Mouse (Mus musculus) pancreas, adult 10 weeks (tissue): Measurements from ENCODE around the gene Prr36. TPM values are rescaled to one million over a fixed set of nuclear protein-coding genes. Genes with fewer than 3 reads are reported as not detected.

Experiments used
- polyA plus RNA-seq: library from polyadenylated mRNA; stranded (reverse); fragments of 350-450 nt; fragmentation: Illumina TruSeq; extraction: RNeasy Lipid Tissue Mini Kit (QIAGEN cat#74804); gene quantifications from one replicate; pipeline ENCODE4 v1.2.3, GENCODE M21; 2015; ENCODE audit warnings: low read depth, low replicate concordance; ENCODE audit not compliant: insufficient read depth

Gene Prr36
- 0.17 TPM for polyA plus RNA-seq

DNA sequence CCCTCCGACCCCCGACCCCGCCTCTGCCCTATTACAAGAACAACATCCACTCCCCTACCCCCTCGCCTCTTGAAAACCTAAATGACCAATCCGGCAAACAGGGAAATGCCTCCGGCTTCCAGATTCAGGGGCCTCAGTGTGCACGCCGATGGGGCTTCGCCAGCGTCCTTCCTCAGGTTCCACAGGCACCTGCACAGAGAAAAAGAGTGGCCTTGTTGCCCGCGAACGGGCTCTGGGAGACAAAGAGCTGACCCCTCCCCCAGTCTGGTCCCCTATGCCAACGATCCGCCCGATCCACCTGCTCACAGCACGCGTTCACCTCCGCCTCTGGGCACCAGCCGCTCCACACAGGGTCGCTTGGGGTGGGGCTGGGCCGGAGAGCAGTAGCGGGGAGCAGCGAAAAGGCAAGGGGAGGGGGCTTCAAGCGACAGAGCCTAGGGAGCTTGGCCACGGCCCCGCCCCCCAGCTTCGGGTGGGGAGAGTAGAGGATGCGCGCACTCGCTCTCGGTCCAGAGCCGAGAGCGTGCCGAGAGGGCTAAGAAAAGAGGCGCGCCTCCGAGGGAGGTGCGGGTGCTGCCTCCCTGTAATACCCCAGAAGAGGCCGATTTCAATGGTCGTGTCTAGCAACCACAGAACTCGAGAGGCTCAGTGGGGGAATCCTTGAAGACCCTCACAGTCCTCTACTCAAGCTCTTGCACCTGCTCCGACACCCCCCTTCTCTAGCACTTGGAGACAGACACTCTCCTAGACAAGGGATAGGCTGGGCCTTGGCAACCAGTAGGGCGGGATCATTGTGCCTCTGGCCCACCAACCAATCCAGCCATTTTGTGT is at the start of gene Prr36:
Prr36 (minus strand) TSS at position 669 of the 831 bp plus-strand sequence.

DNA sequence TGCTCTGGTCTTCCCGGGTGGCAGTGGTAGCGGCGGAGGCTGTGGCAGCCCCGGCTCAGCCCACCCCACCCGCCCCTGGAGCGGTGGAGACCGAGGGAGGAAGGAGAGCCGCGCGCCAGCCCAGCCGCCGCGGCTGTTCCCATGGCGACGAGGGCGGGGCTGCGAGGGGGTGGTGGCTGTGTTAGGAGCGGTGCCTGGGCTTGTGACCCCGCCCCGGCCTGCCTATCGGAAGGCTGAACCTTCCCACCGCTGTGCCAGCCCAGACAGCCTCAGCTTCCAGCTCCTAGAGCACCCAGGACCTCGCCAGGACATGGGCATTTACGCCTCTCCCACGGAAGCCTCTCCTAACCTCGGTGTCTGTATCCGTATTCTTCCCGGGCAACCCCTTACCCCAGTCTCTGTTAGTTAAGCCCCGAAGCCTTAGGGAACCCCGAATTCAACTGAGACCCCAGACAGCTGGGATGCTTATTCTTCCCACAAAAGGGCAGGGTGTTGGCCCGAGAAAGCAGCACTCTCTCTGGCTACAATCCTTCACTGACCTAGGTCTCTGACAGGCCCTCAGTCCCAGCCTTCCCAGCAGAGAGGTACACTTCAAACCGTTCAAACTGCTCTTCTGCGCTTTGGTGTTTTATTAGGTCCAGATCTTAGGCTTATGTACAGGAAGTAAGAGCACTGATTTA is 42.0 kb upstream of the Prr36 start, which contains the start of gene Ctxn1:
Ctxn1 (minus strand) TSS at position 150 of the 680 bp plus-strand sequence.

DNA sequence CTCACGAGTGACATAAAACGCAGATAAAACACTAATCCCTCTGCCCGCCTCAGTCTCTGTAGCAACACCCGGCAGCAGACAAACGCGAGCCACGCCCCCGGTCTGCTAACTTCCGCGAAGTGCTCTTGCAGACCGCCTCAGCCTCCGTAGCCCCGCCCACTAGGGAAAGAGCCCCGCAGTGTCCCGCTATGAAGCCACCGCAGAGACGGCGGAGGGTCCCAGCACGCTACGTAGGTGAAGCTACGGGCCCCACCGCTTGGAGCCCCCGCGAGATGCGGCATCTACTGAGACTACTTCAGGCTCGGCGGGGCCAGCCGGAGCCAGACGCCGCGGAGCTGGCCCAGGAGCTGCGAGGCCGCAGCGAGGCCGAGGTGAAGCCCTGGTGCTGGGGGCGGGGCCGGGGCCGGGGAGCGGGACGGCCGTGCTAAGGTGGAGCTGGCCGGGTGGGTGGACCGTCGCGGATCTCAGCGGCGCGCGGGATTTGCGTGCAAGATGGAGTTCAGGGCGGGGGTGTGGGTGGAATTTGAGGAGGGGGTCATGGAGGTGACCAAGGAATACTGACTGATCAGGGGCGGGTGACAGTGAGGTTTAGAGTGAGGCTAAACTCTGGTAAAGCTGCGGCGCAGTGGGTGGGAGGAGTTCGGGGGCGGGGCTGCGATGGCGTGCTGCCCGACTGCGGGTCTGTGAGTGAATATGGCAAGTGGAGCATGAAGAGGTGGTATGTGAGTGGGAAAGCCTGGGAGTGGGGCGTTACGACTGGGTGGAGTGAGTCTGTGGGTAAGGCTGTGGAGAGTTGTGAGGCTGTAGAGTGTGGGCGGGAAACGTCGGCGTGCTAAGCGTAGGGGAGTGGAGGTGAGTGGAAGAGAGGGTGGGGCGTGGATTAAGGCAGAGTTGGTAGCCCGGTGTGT is 35.9 kb upstream of the Prr36 start, which contains the start of gene Snapc2:
Snapc2 (plus strand) TSS at position 147 of the 908 bp plus-strand sequence.

DNA sequence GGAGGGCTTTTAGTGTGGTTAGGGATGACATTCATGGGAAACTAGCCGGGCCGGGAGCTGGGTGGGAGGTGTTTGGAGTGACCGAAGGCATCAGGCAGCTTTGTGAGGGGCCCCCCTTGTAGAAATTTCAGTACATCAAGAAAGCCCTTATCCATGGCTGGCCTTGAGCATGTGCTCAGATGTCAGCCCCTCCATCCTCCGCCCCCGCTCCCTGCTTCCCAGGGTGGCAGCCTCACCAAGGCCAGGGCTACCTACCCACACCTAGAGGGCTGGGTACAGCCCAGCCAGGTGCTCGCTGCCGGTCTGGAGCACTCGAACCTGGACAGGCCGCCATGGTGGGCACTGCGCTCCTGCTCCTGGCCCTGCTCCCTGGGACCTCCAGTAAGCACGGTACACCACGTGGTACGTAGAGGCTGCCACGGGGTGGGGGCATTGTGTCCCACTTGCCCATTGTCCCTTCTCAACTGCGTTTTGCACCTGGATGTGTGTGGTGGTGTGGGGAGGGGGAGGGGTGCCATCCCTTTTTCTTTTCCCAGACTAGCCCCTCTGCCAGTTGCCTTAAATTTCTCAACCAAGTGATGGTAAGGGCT is 30.8 kb upstream of the Prr36 start, which contains the start of gene Tgfbr3l:
Tgfbr3l (plus strand) TSS at position 264 of the 590 bp plus-strand sequence.

GRCm38 (mm10) chr8:4238434-4239192 is 21.4 kb upstream of the Prr36 start, which contains the start of the genes Map2k7 and Gm49320:
TSS of gene Map2k7 (plus strand) at chr8:4238740.
TSS of gene Gm49320 (plus strand) at chr8:4238865.

DNA sequence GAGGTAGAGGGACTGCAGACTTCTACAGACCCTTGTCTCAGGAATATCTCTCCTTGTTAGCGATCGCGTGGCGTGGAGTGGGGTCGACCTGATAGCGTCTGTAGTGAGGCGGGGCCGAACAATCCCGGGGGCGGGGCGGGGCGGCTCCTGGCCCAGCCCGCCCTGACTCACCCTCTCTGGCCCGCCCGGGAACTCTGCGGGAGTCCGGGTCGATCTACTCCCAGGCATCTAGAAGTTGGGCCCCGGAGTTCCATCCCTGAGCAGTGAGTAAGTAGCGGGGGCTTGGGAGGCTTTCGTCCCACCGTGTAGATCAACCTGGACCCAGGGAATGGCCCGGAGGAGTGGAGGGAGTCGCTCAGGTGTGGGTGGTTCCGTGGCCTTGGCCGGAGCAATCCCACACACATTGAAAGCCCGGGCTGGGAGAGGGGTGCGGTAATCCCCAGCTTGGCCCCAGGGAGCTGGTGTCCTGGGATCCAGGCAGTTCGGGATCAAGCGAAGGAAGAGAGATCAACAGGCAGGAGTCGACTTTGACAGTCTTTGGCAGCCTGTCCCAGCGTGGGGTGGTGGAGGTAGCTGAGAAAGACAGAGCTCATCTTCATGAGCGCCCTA is 9.6 kb upstream of the Prr36 start, which contains the start of gene Lrrc8e:
Lrrc8e (plus strand) TSS at position 89 of the 609 bp plus-strand sequence.

DNA sequence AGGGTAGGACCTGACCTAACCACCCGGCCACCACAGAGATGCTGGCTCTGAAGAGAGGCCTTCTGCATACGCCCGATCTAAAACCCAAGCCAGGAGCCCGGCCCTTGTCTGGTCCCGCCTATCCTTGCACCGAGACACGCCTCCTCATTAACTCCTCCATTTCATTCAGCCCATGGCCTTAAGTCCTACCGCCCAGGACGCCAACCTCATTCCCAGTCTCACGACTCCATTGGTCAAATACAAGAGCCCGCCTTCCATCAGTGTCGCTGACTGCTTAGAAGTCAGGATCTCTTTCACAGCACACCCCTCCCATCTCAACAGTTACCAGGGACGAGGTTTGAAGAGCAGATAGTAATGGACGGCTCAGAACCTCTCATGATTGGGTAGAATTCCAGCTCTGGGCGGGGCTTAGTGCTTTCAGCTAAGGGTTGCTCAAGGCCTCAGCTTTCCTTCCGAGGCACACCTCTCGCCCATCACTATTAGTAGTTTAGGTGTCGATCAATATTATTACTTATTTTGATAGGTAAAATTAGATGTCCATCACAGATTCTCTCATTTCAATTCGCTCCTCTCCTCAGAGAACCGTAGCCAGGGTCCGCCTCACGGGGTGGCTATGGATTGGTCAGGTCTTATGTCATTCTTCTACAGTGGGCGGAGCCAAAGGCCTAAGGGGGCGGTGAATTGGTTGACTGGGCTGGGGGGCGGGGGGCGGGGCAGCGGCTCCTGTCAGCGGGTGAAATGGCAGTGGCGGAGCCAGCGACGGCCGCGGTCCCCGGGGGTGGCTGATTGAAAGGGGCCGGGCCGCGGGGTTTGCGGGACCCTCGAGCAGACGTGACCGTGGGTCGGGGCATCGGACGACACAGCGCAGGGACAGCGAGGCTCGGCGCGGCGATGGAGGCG is 51.2 kb downstream of the Prr36 start, which contains the start of gene Evi5l:
Evi5l (plus strand) TSS at position 716 of the 900 bp plus-strand sequence.

Other genes with a start within 250 kb of the Prr36 start
- 7.1 TPM for gene Cd209f, start 111.6 kb downstream of the Prr36 start, polyA plus RNA-seq
- 3.0 TPM for gene Cd209g, start 83.4 kb downstream of the Prr36 start, polyA plus RNA-seq
- gene Evi5l, start 50.9 kb downstream of the Prr36 start, polyA plus RNA-seq: 5.1 TPM
- gene Lrrc8e, start 9.4 kb upstream of the Prr36 start, polyA plus RNA-seq: 0.74 TPM
- 22.8 TPM for gene Map2k7, start 21.3 kb upstream of the Prr36 start, polyA plus RNA-seq
- gene Gm49320, start 21.4 kb upstream of the Prr36 start, polyA plus RNA-seq: not detected
- 6.2 TPM for gene Tgfbr3l, start 30.8 kb upstream of the Prr36 start, polyA plus RNA-seq
- 7.1 TPM for gene Snapc2, start 35.6 kb upstream of the Prr36 start, polyA plus RNA-seq
- gene Ctxn1, start 41.8 kb upstream of the Prr36 start, polyA plus RNA-seq: 3.6 TPM
- gene Timm44, start 58.5 kb upstream of the Prr36 start, polyA plus RNA-seq: 25.4 TPM
- gene Ccl25, start 107.8 kb upstream of the Prr36 start, polyA plus RNA-seq: 7.7 TPM
- gene Elavl1, start 108.0 kb upstream of the Prr36 start, polyA plus RNA-seq: 8.1 TPM